Mouse (Mus musculus): ENCODE measurements around the gene Eif4e.

DNA sequence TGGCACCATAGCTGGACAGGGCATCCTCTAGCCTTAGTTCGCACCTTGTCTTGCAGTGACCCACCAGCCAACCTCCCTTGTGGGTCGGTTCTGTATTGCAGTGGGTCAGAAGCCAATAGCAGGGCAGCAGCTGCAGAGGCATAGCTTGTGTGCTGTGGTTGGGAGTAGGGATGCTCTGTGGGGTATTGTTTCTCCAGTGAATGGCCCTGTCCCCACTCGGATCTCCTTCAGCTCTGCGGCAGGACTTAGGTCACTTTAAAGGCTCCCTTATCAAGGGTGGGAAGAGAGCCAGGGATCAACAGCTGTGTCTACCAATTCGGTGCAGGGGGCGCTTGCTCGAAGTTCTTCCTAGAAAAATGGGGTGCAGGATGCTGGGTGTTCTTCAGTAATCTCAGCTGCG lies 67.2 kb downstream of the Eif4e start:
- TF ChIP-seq CTCF (IDR thresholded peaks at IDR 0.05; ENCODE audit: insufficient read depth, low read depth, low read length) (no peak), POLR2A (IDR thresholded peaks at IDR 0.05; ENCODE audit: insufficient read depth, low read depth, low read length) (no peak)

All from olfactory bulb, adult 2 months (tissue).